Mouse (Mus musculus) cerebral cortex, adult 2 months (tissue): ENCODE measurements around the gene Cdk5r1.

ENCODE experiments used
- WGBS: fragments of 180-500 bp; shearing (Covaris S2); methylation state at CpG from one replicate; pipeline ENCODE4 v1.1.7; 2018; 5-methylcytosine and 5-hydroxymethylcytosine counted together

The Cdk5r1 gene

DNA sequence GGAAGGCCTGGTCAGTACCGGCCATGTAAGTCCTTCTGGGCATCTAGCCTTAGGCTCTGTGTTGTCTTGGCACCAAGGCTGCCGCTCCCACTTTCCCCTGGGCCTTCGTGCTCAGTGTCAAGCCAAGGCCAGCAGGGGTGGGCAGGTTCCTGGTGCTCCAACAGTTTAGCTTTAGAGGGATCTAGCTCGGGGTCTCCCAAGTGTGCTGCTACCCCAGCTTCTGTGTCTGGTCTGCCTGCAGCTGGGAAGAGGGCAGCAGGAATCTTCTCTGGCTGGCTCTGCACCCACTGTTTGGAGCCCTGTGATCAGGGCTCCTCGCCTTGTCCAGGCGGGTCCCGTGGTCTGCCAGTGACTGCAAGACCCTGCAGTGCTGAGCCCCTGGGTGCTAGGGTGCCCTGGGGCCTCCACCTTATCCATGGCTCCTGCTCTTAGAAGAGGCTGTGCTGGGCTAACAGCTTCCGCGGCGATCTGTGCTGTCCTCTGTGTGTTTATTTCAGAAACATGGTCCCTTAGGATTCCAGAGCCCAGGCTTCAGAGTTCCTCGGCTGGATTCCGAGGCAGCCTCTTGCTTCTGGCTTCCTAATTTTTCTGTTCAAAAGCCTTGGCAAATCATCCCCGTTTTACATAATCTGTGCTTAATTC, 4.7 kb downstream of the Cdk5r1 start:
- 36% methylated on average over 13 of the region's 13 CpGs for WGBS

DNA sequence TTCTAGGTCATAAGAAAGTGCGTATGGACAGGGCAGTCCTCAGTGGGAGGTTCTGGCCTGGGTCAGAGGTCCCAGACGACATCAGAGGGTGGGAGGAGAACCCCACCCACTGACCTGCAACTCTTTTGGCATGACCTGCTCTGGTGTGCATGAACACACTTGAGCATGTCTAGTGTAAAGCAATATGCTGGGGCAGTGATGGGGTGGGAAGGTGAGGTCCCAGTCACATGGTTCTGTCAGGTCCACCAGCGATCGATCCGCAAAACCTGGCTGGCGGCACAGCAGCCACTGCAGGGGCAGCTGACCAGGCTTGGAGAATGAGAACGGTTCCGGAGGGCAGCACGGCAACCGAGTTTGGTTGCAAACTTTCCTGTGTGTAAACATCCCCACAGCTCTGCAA, 5.5 kb downstream of the Cdk5r1 start:
- 55% methylated on average over 10 of the region's 10 CpGs for WGBS

DNA sequence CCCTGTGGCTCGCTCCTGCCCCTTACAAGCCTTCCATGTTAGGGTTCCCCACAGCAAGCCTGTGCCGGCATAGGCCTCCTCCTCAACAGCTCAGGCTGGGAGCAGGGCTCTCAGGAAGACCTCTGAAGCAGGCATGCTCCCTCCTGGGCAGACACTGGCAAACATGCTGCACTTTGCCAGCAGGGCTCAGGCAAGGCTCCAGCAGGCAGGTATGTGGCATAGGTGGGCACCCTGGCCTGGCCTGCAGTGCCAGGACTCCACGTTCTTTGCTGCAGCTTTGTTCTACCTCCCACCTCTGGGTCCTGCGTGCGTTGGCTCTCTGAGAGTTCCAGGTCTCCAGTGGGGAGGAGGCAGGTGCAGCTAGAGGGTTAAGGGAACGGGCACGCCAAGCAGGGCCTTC, 6.1 kb downstream of the Cdk5r1 start:
- 43% methylated on average over 7 of the region's 7 CpGs for WGBS

DNA sequence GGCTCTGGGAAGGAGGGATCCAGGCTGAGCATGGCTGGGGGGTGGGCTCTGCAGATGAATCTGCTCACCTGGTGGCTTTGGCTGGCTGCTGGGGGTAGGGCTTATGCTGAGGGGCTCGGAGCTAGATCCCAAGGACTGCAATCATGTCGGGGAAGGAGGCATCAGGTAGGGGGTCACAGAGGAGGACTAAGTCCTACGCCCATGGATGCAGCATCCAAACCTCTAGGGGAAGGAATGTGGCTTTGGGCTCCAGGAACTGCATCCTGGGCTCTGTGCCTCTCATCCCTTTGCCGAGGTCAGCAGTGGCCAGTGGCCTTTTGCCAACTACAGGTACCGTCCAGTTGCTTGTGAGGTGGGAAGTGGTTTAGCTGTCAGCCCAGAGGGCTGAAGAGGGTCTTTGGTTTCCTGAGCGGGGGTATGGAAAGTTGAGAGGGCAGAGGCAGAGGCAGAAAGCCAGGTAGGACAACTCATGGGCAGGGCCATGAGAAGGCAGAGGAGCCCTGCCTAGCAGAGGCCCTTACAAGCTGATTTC, 6.8 kb downstream of the Cdk5r1 start:
- WGBS: 59% methylated on average over 6 of the region's 6 CpGs

GRCm38 (mm10) chr11:80484191-80484791, 7.5 kb downstream of the Cdk5r1 start:
- WGBS: 27% methylated on average over 12 of the region's 12 CpGs

DNA sequence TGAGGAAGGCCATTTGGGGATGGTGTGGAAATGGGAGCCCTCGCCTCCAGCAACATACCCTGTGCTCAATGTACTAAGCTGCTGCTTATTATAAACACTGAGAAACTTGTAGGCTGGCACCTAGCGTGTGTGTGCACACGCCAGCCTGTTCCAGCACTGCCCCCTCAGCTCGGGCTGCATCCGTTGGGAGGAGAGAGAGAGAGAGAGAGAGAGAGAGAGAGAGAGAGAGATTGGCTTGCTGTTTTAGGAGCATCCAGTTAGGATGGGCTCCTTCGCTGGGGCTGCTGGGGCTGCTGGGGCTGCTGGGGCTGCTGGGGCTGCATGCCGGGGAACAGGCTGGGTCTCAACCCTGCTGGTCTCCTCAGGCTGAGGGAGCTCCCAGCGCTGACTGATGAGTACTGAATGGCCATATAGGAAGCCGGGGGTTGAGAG, 8.3 kb downstream of the Cdk5r1 start:
- WGBS: 44% methylated on average over 9 of the region's 9 CpGs

GRCm38 (mm10) chr11:80485622-80486206, 8.9 kb downstream of the Cdk5r1 start:
- WGBS: 52% methylated on average over 10 of the region's 10 CpGs

GRCm38 (mm10) chr11:80487904-80488587, 11.2 kb downstream of the Cdk5r1 start:
- WGBS: 61% methylated on average over 15 of the region's 15 CpGs

DNA sequence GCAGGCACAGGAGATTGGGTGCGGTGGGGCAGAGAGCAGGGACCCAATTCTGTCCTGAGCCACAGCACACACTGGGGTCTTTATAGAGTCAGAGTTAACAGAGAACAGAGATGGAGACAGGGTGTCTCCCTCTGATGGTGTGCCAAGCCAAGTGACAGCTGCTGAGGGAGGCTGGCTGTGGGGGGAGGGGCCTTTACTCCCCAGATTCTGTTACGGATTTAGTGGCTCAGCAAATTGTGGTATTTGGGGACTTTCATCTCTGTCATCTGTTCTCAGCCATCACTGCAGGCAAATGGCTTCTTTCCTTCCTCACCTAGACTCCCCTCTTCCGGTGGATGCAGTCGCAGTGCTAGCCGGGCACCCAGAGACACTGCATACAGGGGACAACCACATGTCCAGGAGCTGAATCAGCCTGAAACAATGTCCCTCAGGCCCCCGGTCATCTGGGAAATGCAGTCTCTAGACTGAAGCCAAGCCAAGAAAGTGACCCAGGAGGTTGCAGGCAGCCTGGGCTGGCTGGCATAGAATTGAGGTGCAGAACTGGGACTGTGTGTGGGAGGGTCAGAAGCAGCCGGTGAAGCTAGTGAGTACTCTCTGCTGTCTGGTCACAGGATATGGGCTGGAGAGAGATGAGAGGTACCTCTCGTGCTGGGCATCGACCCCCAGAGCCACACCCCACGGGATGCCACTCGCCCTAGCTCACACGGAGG, 12.5 kb downstream of the Cdk5r1 start:
- 29% methylated on average over 12 of the region's 12 CpGs for WGBS

DNA sequence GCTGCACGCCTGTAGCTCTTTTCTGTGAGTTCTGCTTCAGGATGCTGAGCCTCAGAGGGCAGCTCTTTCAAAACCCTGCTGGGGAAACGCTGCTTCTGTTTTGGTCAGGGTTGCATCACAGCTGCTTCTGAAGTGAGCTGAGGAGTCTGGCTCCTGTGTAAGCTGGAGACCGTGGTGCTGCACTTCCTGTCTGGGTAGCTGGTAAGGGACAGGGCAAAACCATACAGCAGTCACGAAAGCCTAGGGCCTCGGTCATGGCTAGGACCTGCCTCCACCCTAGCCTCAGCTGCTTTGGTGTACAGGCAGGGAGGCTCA, 13.0 kb downstream of the Cdk5r1 start:
- WGBS: 30% methylated on average over 5 of the region's 5 CpGs

GRCm38 (mm10) chr11:80490831-80491230, 14.0 kb downstream of the Cdk5r1 start:
- 83% methylated on average over 10 of the region's 10 CpGs for WGBS

- 64% methylated on average over 5 of the region's 5 CpGs for WGBS
These were observed 16.4 kb downstream of the Cdk5r1 start for GRCm38 (mm10) chr11:80493186-80493585.

DNA sequence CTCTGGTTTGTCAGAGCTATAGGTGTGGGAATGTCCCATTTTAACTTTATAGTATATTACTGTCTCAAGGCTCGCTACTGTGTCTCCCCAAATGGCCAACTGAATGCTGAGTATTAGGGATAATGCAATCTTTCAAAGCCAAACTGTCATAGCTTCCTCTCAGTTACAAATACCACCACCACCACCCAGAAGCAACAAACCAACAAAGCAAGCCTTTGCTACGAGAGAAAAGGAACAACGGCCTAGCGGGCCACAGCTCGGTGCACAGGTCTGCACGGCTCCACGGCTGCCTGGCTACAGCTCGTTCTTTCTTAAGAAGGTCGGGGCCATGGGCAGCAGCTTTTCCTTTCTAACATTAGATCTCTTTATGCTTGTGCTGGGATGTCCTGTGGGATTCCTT, 18.0 kb downstream of the Cdk5r1 start:
- WGBS: 69% methylated on average over 9 of the region's 9 CpGs

DNA sequence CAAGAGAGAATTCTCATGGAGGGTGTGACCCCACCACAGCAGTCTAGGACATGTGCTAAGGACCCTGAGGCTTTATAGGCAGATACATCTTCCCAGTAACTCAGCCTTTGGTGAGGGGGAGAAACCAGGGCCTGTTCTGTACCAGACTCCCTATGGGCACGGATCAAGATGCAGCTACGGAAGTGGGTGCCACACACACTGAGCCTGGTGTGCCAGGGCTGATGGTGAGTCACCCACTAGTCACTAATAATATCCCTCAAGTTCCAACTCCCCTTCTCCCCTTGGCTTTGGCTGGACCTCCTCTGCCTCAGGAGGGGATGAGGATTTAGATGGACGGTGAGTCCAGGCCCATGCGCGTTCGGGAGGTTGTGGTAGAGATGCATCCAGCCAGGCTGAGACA, 19.1 kb downstream of the Cdk5r1 start:
- WGBS: 71% methylated on average over 6 of the region's 6 CpGs

GRCm38 (mm10) chr11:80496640-80497039, 19.8 kb downstream of the Cdk5r1 start:
- 65% methylated on average over 1 of the region's 1 CpGs for WGBS

DNA sequence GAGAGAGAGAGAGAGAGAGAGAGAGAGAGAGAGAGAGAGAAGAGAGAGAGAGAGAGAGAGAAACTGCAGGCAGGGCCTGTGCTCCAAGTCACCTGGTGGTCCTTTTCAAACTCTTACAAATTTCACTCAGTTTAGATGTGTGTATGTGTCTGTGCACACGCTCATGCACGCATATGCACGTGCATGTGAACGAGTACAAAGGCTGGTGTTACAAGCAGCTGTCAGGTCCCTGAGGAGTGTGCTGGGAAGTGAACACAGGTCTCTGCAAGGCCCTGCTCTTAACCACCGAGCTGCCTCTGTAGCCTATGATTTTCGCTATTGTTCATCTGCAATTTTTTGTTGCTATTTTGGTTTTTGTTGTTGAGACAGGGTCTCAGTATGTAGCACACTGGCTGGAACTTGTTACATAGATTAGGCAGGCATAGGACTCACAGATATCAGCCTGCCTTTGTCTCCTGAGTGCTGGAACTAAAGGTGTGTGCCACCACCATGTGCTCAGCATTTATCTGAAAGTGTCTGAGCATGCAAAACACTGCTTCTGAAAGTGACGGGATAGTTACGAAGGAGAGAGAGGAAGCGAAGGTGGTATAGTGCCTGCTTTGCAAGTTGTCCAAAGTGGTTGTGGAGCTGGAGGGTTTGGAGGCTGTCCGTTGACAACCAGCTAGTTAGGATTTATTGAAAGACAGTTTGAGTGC, 20.5 kb downstream of the Cdk5r1 start:
- WGBS: 73% methylated on average over 10 of the region's 10 CpGs

GRCm38 (mm10) chr11:80498328-80499070, 21.7 kb downstream of the Cdk5r1 start:
- WGBS: 40% methylated on average over 11 of the region's 11 CpGs

DNA sequence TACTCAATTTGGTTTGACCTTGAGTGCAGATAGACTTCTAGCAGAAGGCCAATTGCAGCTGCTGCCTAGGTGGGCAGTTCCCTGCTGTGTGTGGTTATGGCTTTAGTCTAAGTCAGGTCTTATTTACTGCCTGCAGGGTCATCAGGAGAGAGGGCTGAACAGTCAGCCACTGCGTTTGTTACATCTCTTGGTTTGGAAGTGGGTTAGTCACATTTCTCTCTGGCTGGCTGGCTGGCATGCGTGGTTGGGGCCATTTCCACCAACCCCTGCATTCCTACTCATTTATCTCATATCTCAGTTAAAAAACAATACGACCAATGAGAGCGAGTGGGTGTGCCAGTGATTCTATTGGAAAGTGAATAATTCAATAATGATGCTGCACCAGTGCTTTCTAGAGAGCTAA, 22.7 kb downstream of the Cdk5r1 start:
- 69% methylated on average over 4 of the region's 4 CpGs for WGBS

GRCm38 (mm10) chr11:80503281-80503680, 26.5 kb downstream of the Cdk5r1 start:
- WGBS: 61% methylated on average over 6 of the region's 6 CpGs

DNA sequence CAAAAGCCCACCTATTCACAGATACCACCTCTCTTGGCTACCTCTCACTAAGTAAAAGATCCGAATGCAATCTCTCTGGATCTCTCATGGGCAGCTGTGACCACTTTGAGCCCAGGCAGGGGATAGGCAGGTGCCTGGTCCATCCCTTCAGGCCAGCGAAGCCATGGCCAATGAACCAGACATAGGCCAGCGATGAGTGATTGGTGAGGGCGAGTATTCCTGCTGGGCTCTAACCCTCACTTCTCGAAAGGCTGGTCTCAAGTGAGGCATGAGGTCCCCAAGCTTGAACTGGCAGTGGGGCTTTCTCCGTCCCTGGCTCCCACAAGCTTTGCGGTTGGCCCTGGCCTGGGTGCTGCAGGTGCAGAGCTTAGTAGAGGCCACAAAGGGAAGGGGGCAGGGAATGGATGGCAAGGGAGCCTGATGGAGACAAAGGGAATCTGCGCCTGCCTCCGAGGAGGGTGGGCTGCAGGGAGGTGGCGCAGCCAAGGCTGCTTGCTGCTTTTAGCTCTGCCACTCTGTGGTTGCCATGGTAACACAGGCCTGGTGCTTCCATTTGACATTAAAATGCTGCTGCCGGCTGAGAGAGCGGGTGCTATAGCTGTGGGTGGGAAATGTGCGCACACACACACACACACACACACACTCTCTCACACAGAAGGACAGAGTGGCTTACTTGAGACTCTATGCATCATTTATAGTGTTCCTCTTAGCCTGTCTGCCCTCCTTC, 27.1 kb downstream of the Cdk5r1 start:
- WGBS: 36% methylated on average over 13 of the region's 13 CpGs
